Mouse (Mus musculus) liver, embryonic 14.5 days (tissue): ENCODE results near the gene Klhl15. TPM values are rescaled to one million over a fixed set of nuclear protein-coding genes. Genes with fewer than 3 reads are reported as not detected.
A peak's percentile ranks its signal among the peaks of the same experiment; 100 is the strongest.

Source experiments
- ATAC-seq: fragments of 200-750 bp; cut with Nextera tagmentation; 2 replicates; pipeline ENCODE4 v1.8.0; 2017; ENCODE audit warnings: moderate number of reproducible peaks, mild to moderate bottlenecking, moderate library complexity; ENCODE audit not compliant: insufficient read depth
- DNase-seq, 3 experiments: peaks; one replicate each; pipeline ENCODE4 v3.0.0-alpha.2; 2012 to 2013; ENCODE audit warnings: low read depth in 3 of 3, low spot score in 3 of 3
- H3K27ac ChIP-seq: fragments of 300-500 bp; sonication (generic); 2 replicates; pipeline ENCODE4 v1.5.1; 2014; ENCODE audit warnings: moderate library complexity, mild to moderate bottlenecking, control low read depth, inconsistent platforms
- H3K27me3 ChIP-seq: fragments of 300-500 bp; sonication (generic); 2 replicates; pipeline ENCODE4 v1.6.1; 2014; ENCODE audit warnings: mild to moderate bottlenecking, low read length, moderate library complexity; ENCODE audit not compliant: control insufficient read depth, insufficient read depth
- H3K36me3 ChIP-seq: fragments of 300-500 bp; sonication (generic); replicated peaks from 2 replicates; pipeline ENCODE4 v1.6.1; 2014; ENCODE audit warnings: low read depth; ENCODE audit not compliant: control insufficient read depth, insufficient read depth
- H3K4me1 ChIP-seq, 2 experiments: fragments of 200-500 bp in 1 of 2; fragments of 300-500 bp in 1 of 2; sonication (generic) in 1 of 2; replicated peaks; 2 replicates each; pipeline ENCODE4 v1.6.1; 2012 to 2014; ENCODE audit warnings: antibody characterized with exemption in 1 of 2, inconsistent platforms in 1 of 2, low read length in 1 of 2; ENCODE audit not compliant: control insufficient read depth in 2 of 2, insufficient read depth in 2 of 2
- H3K4me2 ChIP-seq: fragments of 300-500 bp; sonication (generic); 2 replicates; pipeline ENCODE4 v1.6.1; 2014; ENCODE audit warnings: low read depth, mild to moderate bottlenecking, control low read depth, moderate library complexity
- H3K4me3 ChIP-seq, 2 experiments: fragments of 200-500 bp in 1 of 2; fragments of 300-500 bp in 1 of 2; sonication (generic) in 1 of 2; 2 replicates each; pipeline ENCODE4 v1.5.1; 2012 to 2014; ENCODE audit warnings: low read depth in 2 of 2, low read length in 2 of 2, mild to moderate bottlenecking in 2 of 2, control low read depth in 1 of 2, inconsistent platforms in 1 of 2, moderate library complexity in 1 of 2; ENCODE audit not compliant: insufficient read depth in 1 of 2
- H3K9ac ChIP-seq: fragments of 300-500 bp; sonication (generic); replicated peaks from 2 replicates; pipeline ENCODE4 v1.6.1; 2014; ENCODE audit warnings: mild to moderate bottlenecking, control low read depth, moderate library complexity
- H3K9me3 ChIP-seq: fragments of 300-500 bp; sonication (generic); 2 replicates; pipeline ENCODE4 v1.6.1; 2016; ENCODE audit warnings: low read length, mixed read lengths; ENCODE audit not compliant: control insufficient read depth
- CTCF ChIP-seq: IDR thresholded peaks from 2 replicates; pipeline ENCODE4 v1.5.1; 2016; ENCODE audit warnings: antibody characterized with exemption, low read depth, control low read depth
- EP300 ChIP-seq: IDR thresholded peaks from 2 replicates; pipeline ENCODE4 v1.6.1; 2016; ENCODE audit warnings: antibody characterized with exemption, low read depth
- WGBS: fragments of 180-500 bp; shearing (Covaris S2); extraction: QIAGEN DNeasy Blood & Tissue Kit; methylation state at CpG from one replicate; pipeline ENCODE4 v1.1.7; 2014; ENCODE audit not compliant: insufficient replicate concordance; 5-methylcytosine and 5-hydroxymethylcytosine counted together
- polyA plus RNA-seq, 2 experiments: library from polyadenylated mRNA; depleted of rRNA in 1 of 2; stranded (reverse) in 1 of 2; unstranded in 1 of 2; fragments of >200 nt; fragmentation: Nextera tagmentation in 1 of 2; extraction: Ambion mirVana in 1 of 2; gene quantifications; 2 replicates each; pipeline versions ENCODE4 v1.2.1 to v1.2.3; 2012 to 2014

Klhl15 gene
- polyA plus RNA-seq, 2 experiments, result 1.6 to 3.8 TPM

DNA sequence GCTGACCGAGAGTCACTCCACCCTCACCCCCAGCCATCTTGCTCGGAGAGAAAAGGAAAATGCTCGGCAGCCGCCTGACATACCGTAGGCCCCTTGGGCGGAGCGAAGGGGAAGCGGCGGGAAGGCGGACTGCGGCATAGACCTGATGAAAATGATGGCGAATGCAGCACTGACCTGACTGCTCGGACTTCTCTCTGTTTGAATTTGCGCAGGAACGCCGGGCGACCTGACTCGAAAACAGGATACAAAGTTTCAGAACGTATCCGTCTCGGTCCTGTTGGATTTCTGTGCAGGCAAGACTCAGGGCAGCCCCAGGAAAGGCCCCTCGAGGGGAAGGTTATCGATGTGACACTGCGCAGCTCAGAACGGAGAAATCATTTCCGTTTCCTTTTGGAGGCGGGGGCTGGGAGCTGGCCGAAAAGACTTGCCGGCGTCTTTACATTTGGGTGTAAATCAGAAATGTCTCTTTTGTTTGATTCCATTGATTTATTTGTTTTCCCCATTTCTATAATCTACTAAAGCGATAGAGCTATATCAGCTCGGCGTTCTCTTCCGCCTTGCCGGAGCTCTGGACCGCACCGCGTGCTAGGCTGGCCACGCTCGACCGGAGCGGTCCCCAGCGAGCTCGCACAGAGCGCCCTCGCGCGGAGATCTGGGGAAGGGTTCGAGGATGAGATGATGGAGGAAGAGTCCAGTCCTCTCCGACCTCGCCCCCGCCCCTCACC is 21.6 kb upstream of the Klhl15 start, which contains the start of gene Eif2s3x:
Gene Eif2s3x (minus strand): TSS at position 266 of the 725 bp plus-strand sequence.
- Histone ChIP-seq H3K9ac (peak within 1 kb of the TSS; percentile 80), H3K4me1 (peaks cover 0 to 5% of the 10 kb centered on the region in 2 experiments; a peak in 2 of 4 replicates), H3K9me3 (no peaks in the 10 kb centered on the region), H3K36me3 (peaks cover 11% of the 10 kb centered on the region), H3K27ac (peak within 1 kb of the TSS; percentile 50), H3K4me2 (peak within 1 kb of the TSS; percentile 78), H3K27me3 (no peaks in the 10 kb centered on the region), H3K4me3 (peak within 1 kb of the TSS; percentile 76 to 91)
- peak; percentile 90 for TF ChIP-seq CTCF
- TF ChIP-seq EP300, result peak; percentile 49
- peak; percentile 96 for ATAC-seq
- DNase-seq, result peak; percentile 76 to 84 (median 79)
- WGBS, result under 1% methylated on average over 52 of the region's 52 CpGs

DNA sequence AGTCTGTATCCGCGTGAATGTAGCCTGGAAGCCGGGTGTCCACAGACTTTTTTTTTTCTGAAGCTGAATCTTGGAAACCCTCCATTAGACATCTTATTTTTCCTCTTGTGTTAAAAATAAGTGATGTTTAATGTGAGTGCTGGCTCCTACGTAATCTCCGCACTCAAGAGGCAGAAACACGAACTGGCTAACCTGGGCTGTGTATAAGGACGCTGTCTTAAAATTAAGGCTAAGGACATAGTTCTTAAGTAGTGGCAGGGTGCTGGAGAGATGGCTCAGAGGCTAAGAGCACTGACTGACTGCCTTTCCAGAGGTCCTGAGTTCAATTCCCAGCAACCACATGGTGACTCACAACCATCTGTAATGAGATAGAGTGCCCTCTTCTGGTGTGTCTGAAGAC is 21.0 kb upstream of the Klhl15 start:
- H3K9ac ChIP-seq, result peak overlapping the region; percentile 80; the same call in 1 of the 2 replicates
- DNase-seq, result no peak

GRCm38 (mm10) chrX:94233432-94233831 is 967 bp upstream of the Klhl15 start:
- Histone ChIP-seq H3K27ac (no peak overlapping the region), H3K9ac (no peak overlapping the region; the same call in 1 of the 2 replicates), H3K4me3 (peak overlapping the region in 1 of 2 experiments; percentile 81; a peak in 2 of 4 replicates), H3K9me3 (no peaks in the 10 kb centered on the region), H3K4me1 (peaks cover 0 to 4% of the 10 kb centered on the region in 2 experiments; a peak in 2 of 4 replicates), H3K4me2 (peak overlapping the region; percentile 78), H3K36me3 (no peaks in the 10 kb centered on the region), H3K27me3 (peaks cover 4% of the 10 kb centered on the region; the same call in 1 of the 2 replicates)
- TF ChIP-seq EP300 (no peak), CTCF (no peak)
- 9% methylated on average over 5 of the region's 5 CpGs for WGBS
- DNase-seq, result no peak
- no peak for ATAC-seq

More for the DNA sequence above, 21.0 kb upstream of the Klhl15 start:
- Histone ChIP-seq H3K27ac (no peak overlapping the region), H3K9me3 (no peaks in the 10 kb centered on the region), H3K4me1 (peaks cover 0 to 5% of the 10 kb centered on the region in 2 experiments; a peak in 2 of 4 replicates), H3K4me3 (peak overlapping the region; percentile 76 to 91), H3K4me2 (peak overlapping the region; percentile 78), H3K27me3 (no peaks in the 10 kb centered on the region), H3K36me3 (peaks cover 8% of the 10 kb centered on the region)
- ATAC-seq, result no peak
- WGBS, result 7% methylated on average over 7 of the region's 7 CpGs
- TF ChIP-seq CTCF, result no peak
- TF ChIP-seq EP300, result no peak

DNA sequence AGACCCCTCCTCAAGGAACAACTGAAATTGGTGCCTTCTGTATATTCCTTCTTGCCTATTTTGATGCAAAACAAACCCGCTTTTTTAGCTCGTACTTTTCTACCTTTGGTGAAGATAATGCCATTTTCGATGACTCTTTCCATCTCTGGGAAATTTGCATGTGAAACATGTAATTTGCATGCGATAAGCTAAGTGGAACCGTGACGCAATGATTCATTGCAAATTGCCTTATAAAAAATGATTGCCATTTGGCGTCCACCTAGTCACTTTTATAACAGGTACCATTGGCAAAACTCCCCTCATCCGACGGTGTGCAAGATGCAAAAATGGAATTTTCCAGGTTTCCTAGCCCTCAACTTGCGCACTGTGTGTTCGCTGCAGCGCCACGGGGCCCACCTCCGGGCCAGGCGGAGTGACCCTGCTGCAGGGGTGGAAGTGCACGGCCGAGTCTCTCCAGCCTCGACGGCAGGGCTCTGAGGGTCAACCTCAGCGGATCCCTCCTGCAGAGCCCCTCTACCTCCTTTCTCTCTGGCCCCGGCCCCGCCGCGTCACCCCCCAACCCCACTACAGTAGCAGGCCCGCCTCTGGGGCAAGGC is 365 bp upstream of the Klhl15 start:
- Histone ChIP-seq H3K9me3 (no peaks in the 10 kb centered on the region), H3K27me3 (peaks cover 4% of the 10 kb centered on the region; the same call in 1 of the 2 replicates), H3K4me1 (peaks cover 0 to 4% of the 10 kb centered on the region in 2 experiments; a peak in 2 of 4 replicates), H3K36me3 (no peaks in the 10 kb centered on the region), H3K9ac (peak overlapping the region; percentile 83), H3K4me2 (peak overlapping the region; percentile 78), H3K4me3 (peak overlapping the region; percentile 68 to 81), H3K27ac (peak overlapping the region; percentile 70)
- DNase-seq (no peak), ATAC-seq (peak; percentile 58; the same call in 1 of the 2 replicates)
- no peak for TF ChIP-seq CTCF
- TF ChIP-seq EP300, result no peak
- 9% methylated on average over 25 of the region's 25 CpGs for WGBS

DNA sequence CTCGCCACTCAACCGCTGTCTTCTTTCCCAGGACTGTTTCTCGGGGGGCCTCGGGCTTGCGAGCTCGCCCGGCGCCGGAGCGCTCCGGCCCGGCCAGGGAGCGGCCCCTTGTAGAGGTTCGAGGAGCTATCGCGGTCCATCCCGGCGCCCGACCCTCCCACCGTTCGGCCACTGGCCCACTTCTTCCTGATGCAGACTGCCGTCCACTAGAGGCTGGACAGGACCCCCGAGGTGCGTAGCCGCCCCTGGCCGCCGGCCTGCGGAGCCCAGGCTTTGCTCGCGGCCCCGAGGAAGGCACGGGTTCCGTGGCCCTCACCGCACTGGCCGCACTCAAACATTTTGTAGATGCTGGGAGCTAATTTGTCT is 774 bp downstream of the Klhl15 start:
- Histone ChIP-seq H3K4me2 (peak overlapping the region; percentile 78), H3K4me3 (peak overlapping the region; percentile 68 to 81), H3K27me3 (peaks cover 4% of the 10 kb centered on the region; the same call in 1 of the 2 replicates), H3K4me1 (peaks cover 0 to 4% of the 10 kb centered on the region in 2 experiments; a peak in 2 of 4 replicates), H3K27ac (peak overlapping the region; percentile 19), H3K9ac (peak overlapping the region; percentile 83), H3K36me3 (no peaks in the 10 kb centered on the region), H3K9me3 (no peaks in the 10 kb centered on the region)
- DNase-seq, result no peak
- TF ChIP-seq CTCF (no peak), EP300 (no peak)
- 0 out of 2 replicates have a peak, but pooled peaks have one; percentile 2 for ATAC-seq
- WGBS, result 13% methylated on average over 35 of the region's 35 CpGs
